Mouse (Mus musculus): Measurements from ENCODE around the gene Relb.
"Not testable (repeated sequence)": the region's sequence is repeated elsewhere in the genome, so short reads cannot be mapped to it uniquely, and the experiment has no call there.

DNA sequence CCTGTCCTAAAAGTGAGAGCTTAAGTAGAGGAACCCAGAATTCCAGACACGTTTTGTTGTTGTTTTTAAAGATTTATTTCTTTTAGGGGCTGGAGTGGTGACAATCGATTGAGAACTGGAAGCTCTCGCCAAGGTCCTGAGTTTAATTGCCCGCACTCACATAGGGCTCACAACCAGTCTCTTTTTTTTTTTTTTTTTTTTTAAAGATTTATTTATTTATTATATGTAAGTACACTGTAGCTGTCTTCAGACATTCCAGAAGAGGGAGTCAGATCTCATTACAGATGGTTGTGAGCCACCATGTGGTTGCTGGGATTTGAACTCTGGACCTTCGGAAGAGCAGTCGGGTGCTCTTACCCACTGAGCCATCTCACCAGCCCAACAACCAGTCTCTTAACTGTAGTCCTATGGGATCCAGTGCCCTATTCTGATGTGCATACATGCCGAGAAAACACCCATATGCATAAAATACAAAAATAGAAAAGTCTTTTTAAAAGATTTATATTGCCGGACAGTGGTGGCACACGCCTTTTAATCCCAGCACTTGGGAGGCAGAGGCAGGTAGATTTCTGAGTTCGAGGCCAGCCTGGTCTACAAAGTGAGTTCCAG is 24.5 kb downstream of the Relb start:
- TF ChIP-seq CTCF, POLR2A (IDR thresholded peaks at IDR 0.05; ENCODE audit: extremely low read depth, insufficient read depth, low read length): not testable (repeated sequence)
